Comparison of ENCODE assay signal across 8 mouse cellular contexts in the genomic region with DNA sequence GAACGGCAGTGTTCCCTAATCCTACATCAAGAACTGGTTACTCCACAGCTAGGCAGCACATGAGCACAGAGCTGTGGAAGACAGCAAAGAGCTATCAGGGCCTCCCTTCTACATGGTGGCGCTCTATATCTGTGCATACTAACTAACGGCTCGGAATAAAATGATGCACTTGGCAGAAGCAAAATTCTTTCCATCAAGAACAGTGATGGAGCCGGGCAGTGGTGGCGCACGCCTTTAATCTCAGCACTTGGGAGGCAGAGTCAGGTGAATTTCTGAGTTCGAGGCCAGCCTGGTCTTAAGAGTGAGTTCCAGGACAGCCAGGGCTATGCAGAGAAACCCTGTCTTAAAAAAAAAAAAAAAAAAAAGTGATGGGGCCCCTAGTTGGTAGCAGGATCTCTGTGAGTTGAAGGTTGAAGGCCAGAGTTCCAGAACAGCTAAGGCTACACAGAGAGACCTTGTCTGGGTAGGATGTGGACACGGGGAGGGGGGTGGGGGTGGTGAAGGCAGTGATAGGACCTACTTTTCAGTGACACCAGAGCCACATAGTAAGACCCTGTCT. TPM values are rescaled to one million over a fixed set of nuclear protein-coding genes. Genes with fewer than 3 reads are reported as not detected.
DNase-seq lines count a peak whose midpoint lies in the region; ATAC-seq and TF ChIP-seq lines count a peak whose summit lies in the region.

A gene (minus strand): TSS at position 85 of the 559 bp plus-strand sequence.

- no peak for ATAC-seq in forebrain, embryonic 11.5 days (replicated peaks; ENCODE audit: low FRiP score)

- peak within 1 kb of the TSS; percentile 65 for H3K4me3 ChIP-seq in layer of hippocampus, adult 2 months
- H3K4me3 ChIP-seq in forebrain, embryonic 11.5 days (ENCODE audit: low read depth, low read length) = peak within 1 kb of the TSS; percentile 56
- H3K4me3 ChIP-seq in kidney, adult 2 months (ENCODE audit: insufficient read depth, low read depth, low read length) = peak within 1 kb of the TSS; percentile 65
- peak within 1 kb of the TSS; percentile 43 for H3K4me3 ChIP-seq in macrophage (ENCODE audit: inconsistent target)

- peak within 1 kb of the TSS; percentile 71 for H3K4me2 ChIP-seq in forebrain, embryonic 11.5 days (ENCODE audit: low read depth, low read length, severe bottlenecking)

- no peaks in the 10 kb centered on the region for H3K36me3 ChIP-seq in forebrain, embryonic 11.5 days (ENCODE audit: control insufficient read depth, insufficient read depth, low read length)
- H3K36me3 ChIP-seq in kidney, adult 2 months (ENCODE audit: control insufficient read depth, insufficient read depth, low read length) = no peaks in the 10 kb centered on the region
- H3K36me3 ChIP-seq in macrophage (ENCODE audit: inconsistent target) = no peaks in the 10 kb centered on the region

- peaks cover 34% of the 10 kb centered on the region; the same call in 1 of the 2 replicates for H3K79me2 ChIP-seq in macrophage (ENCODE audit: inconsistent target)

- H3K9ac ChIP-seq in forebrain, embryonic 11.5 days (ENCODE audit: low read length) = peak within 1 kb of the TSS; percentile 75

- 79% methylated on average over 9 of the region's 9 CpGs for WGBS in forebrain, embryonic 11.5 days
- 62% methylated on average over 9 of the region's 9 CpGs for WGBS in kidney, adult 2 months
- WGBS in macrophage (ENCODE audit: missing documents) = 99% methylated on average over 9 of the region's 9 CpGs

- TF ChIP-seq CTCF in layer of hippocampus, adult 2 months (conservative IDR thresholded peaks at IDR 0.05) = no peak
- no peak for TF ChIP-seq CTCF in kidney, adult 2 months (conservative IDR thresholded peaks at IDR 0.05; ENCODE audit: insufficient read depth, insufficient read length, low read depth, low read length)

- no peaks in the 10 kb centered on the region for H3K4me1 ChIP-seq in forebrain, embryonic 11.5 days (replicated peaks; ENCODE audit: control insufficient read depth, insufficient read depth, low read length)
- H3K4me1 ChIP-seq in kidney, adult 2 months (ENCODE audit: control insufficient read depth, insufficient read depth, low read length) = peaks cover 5% of the 10 kb centered on the region

- no peak for TF ChIP-seq POLR2A in kidney, adult 2 months (IDR thresholded peaks at IDR 0.05; ENCODE audit: low read depth, low read length)

- H3K9me3 ChIP-seq in forebrain, embryonic 11.5 days (ENCODE audit: control insufficient read depth, low read length) = no peaks in the 10 kb centered on the region

- H3K27me3 ChIP-seq in forebrain, embryonic 11.5 days (ENCODE audit: control insufficient read depth, insufficient read depth, low read length) = no peaks in the 10 kb centered on the region
- H3K27me3 ChIP-seq in kidney, adult 2 months (replicated peaks; ENCODE audit: control insufficient read depth, insufficient read depth, low read length) = no peaks in the 10 kb centered on the region

- H3K27ac ChIP-seq in layer of hippocampus, adult 2 months = peak within 1 kb of the TSS; percentile 89
- H3K27ac ChIP-seq in forebrain, embryonic 11.5 days (ENCODE audit: low read depth, low read length) = no peak within 1 kb of the TSS
- H3K27ac ChIP-seq in kidney, adult 2 months (ENCODE audit: insufficient read depth, low read depth, low read length) = peak within 1 kb of the TSS; percentile 77
- peak within 1 kb of the TSS; percentile 75 for H3K27ac ChIP-seq in macrophage

- no peak for DNase-seq in layer of hippocampus, adult 2 months (ENCODE audit: low spot score in 2 of 2)
- DNase-seq in layer of hippocampus, adult 8-10 months (ENCODE audit: low spot score in 2 of 2) = no peak
- no peak for DNase-seq in adrenal gland, postnatal 25 days
- no peak for DNase-seq in forebrain, embryonic 11.5 days (ENCODE audit: low spot score)
- DNase-seq in kidney, adult 2 months = no peak
- peak; percentile 16 for DNase-seq in telencephalon, adult 2 months (ENCODE audit: low read depth, low spot score)
- DNase-seq in Muller cell, postnatal 12 days (ENCODE audit: inconsistent ontology term) = no peak

RNA-seq across cellular contexts. Expression of the gene that starts here (rescaled TPM):
- 1 to 10 TPM; 2.7 to 3.8 TPM for total RNA-seq in layer of hippocampus, adult 2 months (2021)
- total RNA-seq in layer of hippocampus, adult 8-10 months (2022) = 1 to 10 TPM; 2.7 to 4.8 (median 4.1) TPM
- total RNA-seq in adrenal gland, postnatal 25 days (2021) = 8.8 and 15.1 TPM in 2 replicates
- polyA plus RNA-seq in forebrain, embryonic 11.5 days (2014; fragmentation: Nextera tagmentation; extraction: Ambion mirVana) = 6.0 and 6.7 TPM in 2 replicates
- 4.5 and 6.4 TPM in 2 replicates for polyA plus RNA-seq in kidney, adult 2 months (2012; rRNA removed)
- total RNA-seq in macrophage (2018; cell fraction: chromatin; rRNA removed) = 10 to 100 TPM in 22 of 26 experiments, 1 to 10 TPM in 4; 3.1 to 77.4 (median 40.2) TPM
- total RNA-seq in macrophage (2018; cell fraction: cytosol; rRNA removed) = 100 to 1,000 TPM in 1 of 26 experiments, 10 to 100 TPM in 25; 21.1 to 103 (median 56.9) TPM
- 10 to 100 TPM in 24 of 26 experiments, 1 to 10 TPM in 2; 6.9 to 75.9 (median 39.1) TPM for total RNA-seq in macrophage (2018; cell fraction: nucleus; rRNA removed)
- 33.1 to 51.7 TPM (median 44.5 TPM) in 3 replicates for polyA plus RNA-seq in macrophage (2018)
